Mouse (Mus musculus) liver, adult 2 months (tissue): Measurements from ENCODE around the gene Morn1. TPM values are rescaled to one million over a fixed set of nuclear protein-coding genes. Genes with fewer than 3 reads are reported as not detected.

Experiments
- DNase-seq: peaks from one replicate; pipeline ENCODE4 v3.0.0-alpha.2; 2011; ENCODE audit warnings: low read depth, low spot score; ENCODE audit errors: extremely low read depth
- H3K27ac ChIP-seq: fragments of 200-500 bp; replicated peaks from 2 replicates; pipeline ENCODE4 v1.5.1; 2012; ENCODE audit warnings: low read depth, mild to moderate bottlenecking, control low read depth, inconsistent platforms, low read length; ENCODE audit not compliant: insufficient read depth
- H3K27me3 ChIP-seq: fragments of 200-500 bp; 2 replicates; pipeline ENCODE4 v1.6.1; 2012; ENCODE audit warnings: mild to moderate bottlenecking, moderate library complexity, low read length, inconsistent platforms; ENCODE audit not compliant: control insufficient read depth, insufficient read depth
- H3K36me3 ChIP-seq: fragments of 200-500 bp; 2 replicates; pipeline ENCODE4 v1.6.1; 2012; ENCODE audit warnings: low read length, inconsistent platforms; ENCODE audit not compliant: control insufficient read depth, insufficient read depth
- H3K4me1 ChIP-seq: fragments of 200-500 bp; 2 replicates; pipeline ENCODE4 v1.6.1; 2011; ENCODE audit warnings: low read length; ENCODE audit not compliant: control insufficient read depth, insufficient read depth
- H3K4me3 ChIP-seq: fragments of 200-500 bp; 2 replicates; pipeline ENCODE4 v1.5.1; 2011; ENCODE audit warnings: low read depth, mild to moderate bottlenecking, control low read depth, low read length, moderate library complexity; ENCODE audit not compliant: insufficient read depth
- H3K79me2 ChIP-seq: fragments of 200-500 bp; 2 replicates; pipeline ENCODE4 v1.6.1; 2012; ENCODE audit warnings: inconsistent platforms, mild to moderate bottlenecking, low read length, moderate library complexity; ENCODE audit not compliant: control insufficient read depth, insufficient read depth
- H3K9ac ChIP-seq: fragments of 200-500 bp; 2 replicates; pipeline ENCODE4 v1.6.1; 2012; ENCODE audit warnings: low read depth, mild to moderate bottlenecking, control low read depth, inconsistent platforms, low read length
- CTCF ChIP-seq: fragments of 200-500 bp; IDR thresholded peaks from 2 replicates; pipeline ENCODE4 v1.5.1; 2011; ENCODE audit warnings: low read depth, low read length, control low read depth
- POLR2A ChIP-seq: fragments of 200-500 bp; IDR thresholded peaks from 2 replicates; pipeline ENCODE4 v1.6.1; 2011; ENCODE audit warnings: low read length, control low read depth; ENCODE audit not compliant: insufficient read depth; ENCODE audit errors: extremely low read depth
- WGBS: fragments of 180-500 bp; shearing (Covaris S2); methylation state at CpG from one replicate; pipeline ENCODE4 v1.1.7; 2018; 5-methylcytosine and 5-hydroxymethylcytosine counted together
- polyA plus RNA-seq: library from polyadenylated mRNA; depleted of rRNA; stranded (reverse); fragments of >200 nt; gene quantifications from 2 replicates; pipeline ENCODE4 v1.2.3, GENCODE M21; 2012
- total RNA-seq: library from RNA; depleted of rRNA; stranded (reverse); fragments of >200 nt; gene quantifications from 2 replicates; pipeline ENCODE4 v1.2.3, GENCODE M21; 2014

Morn1 gene
- total and polyA plus RNA-seq, 2 experiments, result 3.6 to 4.2 TPM

- Histone ChIP-seq H3K36me3 (no peaks in the 10 kb centered on the region), H3K79me2 (peaks cover 2% of the 10 kb centered on the region; the same call in 1 of the 2 replicates), H3K4me3 (no peak overlapping the region), H3K27me3 (no peaks in the 10 kb centered on the region), H3K9ac (no peak overlapping the region), H3K4me1 (peaks cover 7% of the 10 kb centered on the region), H3K27ac (no peak overlapping the region)
- DNase-seq, result no peak
- WGBS, result 90% methylated on average over 13 of the region's 13 CpGs
- TF ChIP-seq CTCF, result no peak
- no peak for TF ChIP-seq POLR2A
Measured at GRCm38 (mm10) chr4:155090688-155091449, 4.5 kb downstream of the Morn1 start.

- H3K79me2 ChIP-seq, result no peaks in the 10 kb centered on the region
- no peaks in the 10 kb centered on the region for H3K4me1 ChIP-seq
- H3K27ac ChIP-seq, result no peak overlapping the region
- TF ChIP-seq POLR2A (no peak), CTCF (no peak)
- H3K27me3 ChIP-seq, result no peaks in the 10 kb centered on the region
- no peak for DNase-seq
- no peaks in the 10 kb centered on the region for H3K36me3 ChIP-seq
- WGBS, result 95% methylated on average over 19 of the region's 19 CpGs
- no peak overlapping the region for H3K4me3 ChIP-seq
- no peak overlapping the region for H3K9ac ChIP-seq
Measured at GRCm38 (mm10) chr4:155092718-155093430, 6.5 kb downstream of the Morn1 start.

GRCm38 (mm10) chr4:155093431-155094149, 7.2 kb downstream of the Morn1 start:
- Histone ChIP-seq H3K4me3 (no peak overlapping the region), H3K9ac (no peak overlapping the region), H3K79me2 (no peaks in the 10 kb centered on the region), H3K27ac (no peak overlapping the region), H3K4me1 (no peaks in the 10 kb centered on the region), H3K36me3 (no peaks in the 10 kb centered on the region), H3K27me3 (no peaks in the 10 kb centered on the region)
- TF ChIP-seq POLR2A (no peak), CTCF (no peak)
- 88% methylated on average over 7 of the region's 7 CpGs for WGBS
- DNase-seq, result no peak

GRCm38 (mm10) chr4:155094565-155094964, 8.2 kb downstream of the Morn1 start:
- H3K36me3 ChIP-seq, result no peaks in the 10 kb centered on the region
- H3K9ac ChIP-seq, result no peak overlapping the region
- no peaks in the 10 kb centered on the region for H3K79me2 ChIP-seq
- H3K27me3 ChIP-seq, result no peaks in the 10 kb centered on the region
- TF ChIP-seq CTCF, result peak; percentile 87
- TF ChIP-seq POLR2A, result no peak
- no peak for DNase-seq
- 72% methylated on average over 3 of the region's 3 CpGs for WGBS
- no peaks in the 10 kb centered on the region for H3K4me1 ChIP-seq
- no peak overlapping the region for H3K4me3 ChIP-seq
- no peak overlapping the region for H3K27ac ChIP-seq

- no peak overlapping the region for H3K4me3 ChIP-seq
- H3K27me3 ChIP-seq, result no peaks in the 10 kb centered on the region
- H3K9ac ChIP-seq, result no peak overlapping the region
- no peaks in the 10 kb centered on the region for H3K36me3 ChIP-seq
- H3K79me2 ChIP-seq, result no peaks in the 10 kb centered on the region
- no peak overlapping the region for H3K27ac ChIP-seq
- 42% methylated on average over 8 of the region's 8 CpGs for WGBS
- DNase-seq, result peak; percentile 69
- no peaks in the 10 kb centered on the region for H3K4me1 ChIP-seq
- TF ChIP-seq POLR2A, result no peak
- TF ChIP-seq CTCF, result peak; percentile 99
Measured at GRCm38 (mm10) chr4:155095238-155095900, 9.0 kb downstream of the Morn1 start.
